Mouse (Mus musculus) kidney, postnatal 14 days (tissue): ENCODE data around the gene Twsg1.
"Not testable (repeated sequence)": the region's sequence is repeated elsewhere in the genome, so short reads cannot be mapped to it uniquely, and the experiment has no call there.

Experiments
- DNase-seq: peaks from one replicate; pipeline ENCODE4 v3.0.0; 2022; ENCODE audit warnings: mixed read lengths

The Twsg1 gene

DNA sequence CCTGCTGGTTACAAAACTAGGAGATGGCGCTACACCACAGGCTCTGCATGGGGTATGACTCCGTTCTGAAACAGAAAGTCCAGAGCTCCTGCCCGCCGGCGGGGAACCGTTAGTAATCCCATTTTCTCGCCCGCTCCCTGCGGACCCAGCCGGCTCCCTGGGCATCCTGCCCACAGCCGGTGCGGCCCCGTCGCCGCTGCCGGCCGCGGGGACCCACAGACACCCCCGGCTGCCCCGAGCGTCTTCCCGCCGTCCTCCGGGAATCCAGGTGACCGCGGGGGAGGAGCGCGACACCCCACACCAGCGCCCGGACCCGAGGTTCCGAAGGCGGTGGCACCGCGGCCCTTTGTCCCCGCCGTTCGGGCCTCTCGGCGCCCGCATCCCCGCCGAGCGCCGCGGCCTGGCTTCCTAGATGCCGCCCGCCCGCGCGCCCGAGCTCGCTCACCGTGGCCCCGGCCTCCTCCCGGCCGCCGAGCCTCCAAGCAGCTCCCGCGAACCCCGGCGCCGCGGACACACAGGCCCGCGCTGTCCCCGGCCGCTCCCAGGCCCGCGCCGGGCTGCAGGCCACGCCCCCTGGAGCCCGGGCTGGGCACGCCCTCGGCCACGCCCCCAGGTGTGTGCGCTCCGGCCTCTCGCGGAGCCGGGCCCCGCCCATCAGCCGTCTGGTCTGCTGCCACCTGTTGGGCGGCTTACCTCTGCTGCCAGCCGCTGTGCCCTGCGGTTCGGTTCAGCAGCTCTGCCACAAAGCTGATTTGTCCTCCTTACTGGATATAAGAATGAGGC is at the start of gene Twsg1:
Gene Twsg1 (minus strand): TSS at position 605 of the 783 bp plus-strand sequence.
- peak; percentile 98 for DNase-seq

DNA sequence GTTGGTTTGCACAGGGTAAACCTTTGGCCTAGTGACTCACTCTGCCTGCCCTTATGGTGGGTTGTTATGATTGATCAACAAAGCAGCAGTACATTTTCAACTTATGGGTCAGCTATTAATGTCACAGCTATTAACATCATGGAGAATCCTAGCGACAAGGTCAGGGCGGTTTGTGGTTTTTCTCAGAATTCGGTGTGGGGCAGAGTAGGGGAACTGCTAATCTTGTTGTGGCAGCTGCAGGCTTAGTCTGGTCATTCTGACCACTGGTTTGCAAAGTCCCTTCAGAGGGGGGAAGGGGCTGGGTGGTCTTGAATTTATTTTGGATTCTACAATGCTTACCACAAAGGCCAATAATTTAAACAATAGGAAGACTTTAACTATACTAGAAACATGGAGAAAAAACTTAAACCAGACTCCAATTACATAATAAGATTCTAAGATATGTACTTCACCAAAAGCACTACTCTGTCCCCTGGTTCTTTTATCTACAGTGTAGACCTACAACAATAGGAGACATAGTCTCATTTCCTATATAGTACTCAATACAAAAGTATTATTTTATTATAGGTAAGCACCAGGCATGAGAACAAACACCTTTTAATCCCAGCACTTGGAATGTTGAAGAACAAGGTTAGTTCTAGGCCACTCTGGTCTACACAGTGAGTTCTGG is 37.3 kb upstream of the Twsg1 start:
- no peak for DNase-seq

- DNase-seq, result not testable (repeated sequence)
These were observed 25.7 kb upstream of the Twsg1 start for GRCm38 (mm10) chr17:65976720-65977119.

- no peak for DNase-seq
These were observed 16.7 kb upstream of the Twsg1 start for GRCm38 (mm10) chr17:65967751-65968150.

- no peak for DNase-seq
These were observed 11.2 kb upstream of the Twsg1 start for GRCm38 (mm10) chr17:65962263-65962662.

GRCm38 (mm10) chr17:65961606-65962136 is 10.6 kb upstream of the Twsg1 start:
- DNase-seq, result no peak

DNA sequence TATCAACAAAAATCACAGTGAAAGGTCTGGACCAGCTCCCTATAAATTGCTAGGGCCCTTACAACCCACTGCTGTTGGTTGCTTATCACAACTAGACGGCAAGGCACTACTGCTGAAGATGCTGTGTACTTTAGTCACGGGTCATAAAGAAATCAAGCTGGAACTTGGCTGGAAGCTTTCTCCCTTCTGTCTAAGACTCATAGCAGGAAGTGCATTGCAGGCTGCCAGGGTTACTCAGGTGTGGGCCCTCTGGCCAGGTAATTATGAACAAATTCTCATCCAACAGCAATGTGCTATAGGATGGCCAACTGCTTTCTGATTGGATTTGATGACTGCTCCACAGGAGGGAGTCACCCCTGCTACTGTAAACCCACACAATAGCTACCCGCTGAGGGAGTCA is 8.0 kb upstream of the Twsg1 start:
- no peak for DNase-seq

GRCm38 (mm10) chr17:65958366-65958765 is 7.3 kb upstream of the Twsg1 start:
- DNase-seq, result no peak

DNA sequence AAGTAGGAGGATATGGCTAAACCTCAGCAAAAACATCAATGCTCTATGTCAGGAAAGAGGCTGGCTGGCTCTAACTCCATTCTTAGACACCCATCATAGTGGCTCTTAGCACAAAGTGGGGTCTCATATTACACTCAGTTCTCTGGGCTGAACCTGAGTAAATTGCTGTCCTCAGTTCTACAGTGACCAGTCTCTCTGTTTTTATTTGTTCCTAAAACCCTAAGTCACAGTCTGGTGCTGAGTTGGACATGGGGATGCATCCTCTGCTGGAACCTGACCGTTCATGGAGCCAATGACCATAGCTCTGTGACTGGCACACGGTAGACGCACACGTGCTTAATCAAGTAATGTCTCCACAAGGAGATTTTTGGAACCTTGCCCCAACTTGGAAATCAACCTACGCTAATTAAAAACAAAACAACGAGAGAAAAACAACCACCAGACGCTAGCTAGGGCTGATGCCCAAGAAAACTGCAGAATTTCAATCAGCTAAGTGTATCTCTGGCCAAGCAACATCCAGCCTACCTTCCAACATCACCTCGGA is 6.8 kb upstream of the Twsg1 start:
- DNase-seq, result no peak

DNA sequence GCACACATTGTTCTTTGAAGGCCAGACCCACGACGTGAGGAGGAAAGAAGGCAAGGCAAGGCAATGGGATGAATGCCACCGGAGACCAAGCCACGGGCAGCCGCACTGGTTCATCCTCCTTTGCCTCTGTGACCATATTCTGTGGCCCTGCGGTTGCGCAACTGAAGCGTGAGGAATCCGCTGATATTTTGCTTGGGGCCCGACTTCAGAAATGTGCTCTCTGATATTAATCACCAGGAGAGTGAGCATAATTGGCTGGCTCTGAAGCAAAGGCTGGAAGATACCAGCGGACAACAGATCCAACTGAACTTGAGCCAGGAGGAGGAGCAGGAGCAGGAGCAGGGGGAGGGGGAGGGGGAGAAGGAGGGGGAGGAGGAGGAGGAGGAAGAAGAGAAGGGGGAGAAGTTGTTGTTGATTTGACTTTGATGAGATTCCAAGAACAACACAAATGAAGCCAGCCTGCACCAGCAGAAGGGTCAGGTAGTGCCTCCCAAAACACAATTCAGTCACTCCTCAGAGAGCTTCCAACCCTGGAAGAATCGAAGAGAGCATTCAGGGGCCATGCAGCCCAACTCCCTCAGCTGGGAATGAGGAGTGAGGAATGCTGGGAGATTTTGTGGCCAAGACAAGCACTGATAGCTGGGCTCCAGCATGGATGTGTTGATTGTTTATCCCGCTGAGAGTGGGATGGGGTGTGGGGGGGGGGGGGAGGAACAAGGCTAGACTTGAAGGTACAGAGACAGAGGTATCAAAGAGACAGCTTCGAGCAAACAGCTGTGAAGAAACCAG is 6.2 kb upstream of the Twsg1 start:
- peak; percentile 58 for DNase-seq

DNA sequence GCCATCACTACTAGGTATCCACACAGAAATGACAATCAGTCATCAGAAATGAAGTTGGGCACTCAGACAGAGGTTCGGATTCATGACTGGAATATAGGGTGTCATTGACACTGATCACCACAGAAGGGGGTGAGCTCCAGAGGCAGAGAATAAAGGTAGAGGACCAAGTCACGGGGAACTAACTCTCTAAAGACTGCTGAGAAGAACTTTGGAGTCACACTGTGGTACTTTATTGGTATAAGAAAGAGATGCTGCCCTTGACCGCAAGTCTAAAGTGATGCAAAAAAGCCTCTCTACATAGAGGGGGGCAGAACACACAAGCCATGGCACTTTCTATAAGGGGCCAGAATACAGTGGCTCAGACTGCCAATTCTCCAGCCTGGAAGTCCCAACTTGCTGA is 5.1 kb upstream of the Twsg1 start:
- DNase-seq, result no peak

DNA sequence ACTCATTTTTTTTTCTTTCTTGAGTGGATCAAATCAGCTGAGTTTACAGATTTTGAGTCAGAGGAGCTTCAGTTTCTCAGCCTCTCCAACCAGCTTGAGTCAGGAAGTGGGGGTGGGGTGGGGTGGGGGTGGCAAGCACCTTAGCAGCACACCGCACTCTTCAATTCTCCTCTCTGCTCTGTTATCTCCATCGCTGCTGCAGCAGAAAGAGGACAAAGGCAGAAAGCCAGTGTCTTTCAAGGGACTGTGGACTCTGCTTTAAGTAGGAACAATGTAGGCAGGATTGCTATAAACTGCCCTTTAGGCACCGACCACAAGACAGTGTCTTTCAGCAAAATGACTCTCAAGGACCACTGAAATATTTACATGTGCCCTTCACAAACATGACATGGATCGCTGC is 2.9 kb upstream of the Twsg1 start:
- no peak for DNase-seq

- no peak for DNase-seq
These were observed 1.1 kb upstream of the Twsg1 start for GRCm38 (mm10) chr17:65952083-65952482.

DNA sequence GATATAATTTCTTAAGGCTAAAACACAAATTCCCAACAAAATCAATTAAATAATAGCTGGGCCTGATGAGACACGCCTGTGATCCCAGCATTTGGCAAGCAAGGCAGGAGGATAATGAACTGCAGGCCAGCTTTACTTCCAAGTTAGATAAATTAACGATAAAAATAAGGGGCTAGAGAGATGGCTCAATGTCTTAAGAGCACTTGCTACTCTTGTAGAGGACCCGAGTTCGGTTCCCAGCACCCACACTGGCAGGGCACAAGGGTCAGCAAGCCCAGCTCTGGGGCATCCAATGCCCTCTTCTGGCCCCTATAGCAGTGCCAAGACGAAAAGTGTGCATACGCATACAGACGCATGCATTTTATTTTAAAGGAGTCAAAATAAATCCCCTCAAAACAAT is 843 bp downstream of the Twsg1 start:
- no peak for DNase-seq

DNA sequence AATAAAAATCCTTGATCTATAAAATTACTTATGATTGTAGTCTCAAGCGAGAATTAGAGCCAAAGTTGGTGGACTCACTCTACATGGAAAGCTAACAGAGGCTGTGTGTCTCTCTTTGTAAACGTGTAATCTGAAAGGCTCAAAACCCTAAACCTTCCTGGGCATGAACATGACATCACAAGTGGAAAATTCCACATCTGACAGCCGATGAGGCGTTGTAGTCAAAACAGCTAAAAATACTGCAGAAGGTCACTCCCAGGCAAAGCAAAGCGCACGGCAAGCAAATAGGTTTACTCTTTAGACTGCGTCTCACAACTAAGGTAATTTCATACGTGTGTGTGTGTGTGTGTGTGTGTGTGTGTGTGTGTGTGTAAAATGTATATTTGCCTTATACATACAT is 3.7 kb downstream of the Twsg1 start:
- peak; percentile 50 for DNase-seq

GRCm38 (mm10) chr17:65945420-65945819 is 5.6 kb downstream of the Twsg1 start:
- no peak for DNase-seq

- DNase-seq, result peak; percentile 65
These were observed 8.6 kb downstream of the Twsg1 start for GRCm38 (mm10) chr17:65942394-65942793.

DNA sequence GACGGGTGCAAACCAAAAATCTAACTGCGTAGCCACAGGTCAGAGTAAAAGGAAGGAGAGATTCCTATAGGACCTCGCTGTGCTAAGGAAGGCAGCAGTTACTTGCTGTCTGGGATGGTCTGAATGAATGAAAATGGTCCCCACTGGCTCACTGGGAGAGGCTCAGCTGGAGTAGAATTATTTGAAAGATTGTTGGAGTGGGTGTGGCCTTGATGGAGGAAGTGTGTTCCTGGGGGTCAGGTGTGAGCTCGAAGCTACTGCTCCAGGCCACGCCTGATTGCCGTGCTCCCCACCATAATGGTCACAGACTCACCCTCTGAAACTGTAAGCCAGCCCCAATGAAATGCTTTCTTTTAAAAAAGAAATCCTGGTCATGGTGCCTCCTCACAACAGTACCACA is 9.8 kb downstream of the Twsg1 start:
- DNase-seq, result no peak

DNA sequence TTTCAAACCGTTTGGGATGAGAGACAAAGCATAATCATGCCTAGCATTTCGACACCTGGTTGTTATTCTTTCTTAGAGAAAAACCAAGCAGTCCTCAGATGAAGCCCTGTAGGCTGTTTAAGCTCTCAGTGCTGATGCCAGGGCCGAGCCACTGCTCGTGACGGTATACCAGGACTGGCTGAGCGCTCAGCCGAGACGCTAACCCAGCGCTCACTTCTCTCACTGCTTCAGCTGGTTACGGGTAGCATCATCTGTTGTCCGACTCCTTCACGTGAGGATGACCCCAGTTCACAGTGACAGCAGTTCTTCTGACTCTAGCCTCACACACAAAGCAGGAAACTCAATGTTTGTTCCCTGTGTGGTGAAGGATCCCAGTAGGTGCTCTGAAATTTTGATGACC is 10.8 kb downstream of the Twsg1 start:
- DNase-seq, result no peak

DNA sequence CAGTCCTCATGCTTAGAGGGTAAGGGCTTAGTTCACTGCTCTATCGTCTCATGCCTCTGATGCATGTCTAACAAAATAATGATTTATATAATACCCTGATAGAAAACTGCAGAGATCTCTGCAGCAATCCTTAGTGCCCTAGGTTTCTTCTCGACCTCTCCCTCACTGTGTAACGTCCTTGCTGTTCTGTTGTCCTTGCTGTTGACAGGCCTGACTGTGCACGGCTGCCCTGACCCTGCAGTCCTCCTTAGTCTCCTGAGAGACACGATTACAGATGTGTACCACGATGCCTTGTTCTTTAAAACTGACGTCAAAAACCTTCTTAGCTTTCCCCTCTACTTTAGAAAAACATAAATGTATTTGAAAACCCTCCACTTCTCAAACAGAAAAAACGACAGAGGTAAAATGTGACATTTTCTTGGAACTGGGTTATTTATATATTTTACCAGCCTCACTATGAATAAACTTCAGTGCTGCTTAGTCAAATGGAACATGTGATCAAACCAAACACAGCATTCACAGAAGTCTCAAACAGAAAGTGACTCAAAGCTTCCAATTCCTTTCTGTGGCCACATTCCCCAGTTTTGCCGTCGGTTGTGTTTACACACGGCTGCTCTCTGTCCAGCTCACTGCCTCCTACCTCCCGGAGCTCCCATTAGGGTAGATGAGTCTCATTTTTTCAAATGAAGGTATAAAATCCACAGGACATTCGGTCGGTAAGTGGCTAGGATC is 11.4 kb downstream of the Twsg1 start:
- DNase-seq, result peak; percentile 34

DNA sequence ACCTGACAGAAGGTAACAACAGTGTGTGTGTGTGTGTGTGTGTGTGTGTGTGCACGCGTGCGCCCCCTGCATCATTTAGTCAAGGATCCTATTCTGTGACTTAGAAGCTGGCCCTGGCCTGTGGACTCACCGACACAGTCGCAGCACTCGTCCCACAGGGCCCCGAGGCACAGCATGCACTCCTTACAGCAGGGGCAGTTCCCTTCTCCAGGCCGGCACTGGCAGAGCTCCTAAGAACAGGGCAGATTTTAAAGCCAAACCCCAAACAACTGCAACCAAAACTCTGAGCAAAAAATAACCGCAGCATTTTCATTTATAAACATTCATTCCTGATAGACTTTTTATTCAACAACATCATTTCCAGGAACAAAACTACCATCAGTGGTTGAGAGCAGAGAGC is 13.4 kb downstream of the Twsg1 start:
- DNase-seq, result no peak

DNA sequence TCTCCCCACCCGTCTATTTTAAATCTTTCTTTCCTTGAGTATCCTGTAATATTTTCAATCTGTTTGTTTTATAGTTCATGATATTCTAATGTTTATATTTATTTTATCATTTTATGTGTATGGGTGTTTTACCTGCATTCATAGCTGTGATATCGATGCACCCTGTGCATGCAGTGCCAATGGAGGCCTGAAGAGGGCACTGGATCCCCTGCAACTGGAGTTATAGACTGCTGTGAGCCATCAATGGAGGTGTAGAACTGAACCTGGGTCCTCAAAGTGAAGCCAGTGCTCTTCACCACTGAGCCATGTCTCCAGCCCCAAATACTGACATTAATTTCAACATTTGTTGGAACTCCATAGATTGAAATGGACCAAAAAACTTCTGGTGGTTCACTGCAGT is 17.3 kb downstream of the Twsg1 start:
- DNase-seq, result no peak
